8 mouse cellular contexts compared by ENCODE assay signal in the genomic region with DNA sequence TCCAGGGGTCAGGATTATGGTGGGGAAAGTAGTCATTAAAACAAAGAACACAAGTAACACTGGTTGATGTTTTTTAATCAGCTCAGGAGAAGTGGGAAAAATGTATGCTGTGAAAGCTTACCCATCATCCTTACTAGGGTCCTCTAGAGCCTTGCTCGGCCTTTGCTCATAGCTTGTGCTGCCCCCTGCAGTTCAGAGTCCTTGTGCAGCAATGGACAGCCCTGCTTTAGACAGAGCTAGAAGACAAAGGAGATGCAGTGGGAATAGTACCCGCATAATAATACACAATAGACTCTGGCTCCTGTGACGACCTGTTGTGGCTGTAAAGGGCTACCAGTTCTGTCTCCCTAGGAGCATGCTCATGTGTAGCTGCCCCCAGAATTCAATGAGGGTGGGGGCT.
DNase-seq lines count a peak whose midpoint lies in the region; ATAC-seq and TF ChIP-seq lines count a peak whose summit lies in the region.

No protein-coding gene starts in this region.

- no peak for TF ChIP-seq POLR2A in cerebellum, adult 2 months (IDR thresholded peaks at IDR 0.05; ENCODE audit: borderline replicate concordance, insufficient read depth, low read length)

- WGBS in cerebellum, adult 2 months = 8% methylated on average over 3 of the region's 3 CpGs
- 21% methylated on average over 3 of the region's 3 CpGs for WGBS in forebrain, embryonic 15.5 days
- WGBS in midbrain, postnatal 0 days = 29% methylated on average over 3 of the region's 3 CpGs

- TF ChIP-seq CTCF in cerebellum, adult 2 months (IDR thresholded peaks at IDR 0.05; ENCODE audit: borderline replicate concordance, insufficient read depth, low read depth, low read length) = peak; percentile 20; the same call in 1 of the 2 replicates
- peak; percentile 60 for TF ChIP-seq CTCF in midbrain, postnatal 0 days (IDR thresholded peaks at IDR 0.05)

- no peaks in the 10 kb centered on the region for H3K27me3 ChIP-seq in cerebellum, adult 2 months (ENCODE audit: control insufficient read depth, insufficient read depth, low read length)
- no peaks in the 10 kb centered on the region for H3K27me3 ChIP-seq in forebrain, embryonic 15.5 days
- H3K27me3 ChIP-seq in midbrain, postnatal 0 days (ENCODE audit: insufficient read depth, low read length) = no peaks in the 10 kb centered on the region

- no peak for DNase-seq in cerebellum, adult 2 months
- DNase-seq in cerebellum, adult 8-10 months = no peak
- peak; percentile 6 for DNase-seq in right cerebral cortex, adult 18-20 months
- no peak for DNase-seq in right cerebral cortex, postnatal 25 days
- DNase-seq in left cerebral cortex, postnatal 14 days (ENCODE audit: low spot score in 2 of 2) = peak; percentile 15 to 20
- peak; percentile 58 for DNase-seq in midbrain, postnatal 0 days (ENCODE audit: low spot score)
- DNase-seq in spleen, postnatal 36 days (ENCODE audit: low spot score in 2 of 2) = no peak

- no peaks in the 10 kb centered on the region for H3K36me3 ChIP-seq in forebrain, embryonic 15.5 days
- no peaks in the 10 kb centered on the region for H3K36me3 ChIP-seq in midbrain, postnatal 0 days (ENCODE audit: insufficient read depth, low read length)

- peak; percentile 70; the same call in 1 of the 2 replicates for ATAC-seq in forebrain, embryonic 15.5 days (replicated peaks)
- ATAC-seq in midbrain, postnatal 0 days (ENCODE audit: low FRiP score) = no peak

- H3K9me3 ChIP-seq in forebrain, embryonic 15.5 days = no peaks in the 10 kb centered on the region
- no peaks in the 10 kb centered on the region for H3K9me3 ChIP-seq in midbrain, postnatal 0 days (ENCODE audit: low read length)

- no peak overlapping the region for H3K27ac ChIP-seq in cerebellum, adult 2 months (ENCODE audit: insufficient read depth, low read length)
- H3K27ac ChIP-seq in forebrain, embryonic 15.5 days (replicated peaks) = no peak overlapping the region
- no peak overlapping the region for H3K27ac ChIP-seq in midbrain, postnatal 0 days (ENCODE audit: low read depth, low read length)

- H3K4me1 ChIP-seq in cerebellum, adult 2 months (ENCODE audit: control insufficient read depth, insufficient read depth, low read length) = no peaks in the 10 kb centered on the region
- H3K4me1 ChIP-seq in forebrain, embryonic 15.5 days = no peaks in the 10 kb centered on the region
- no peaks in the 10 kb centered on the region for H3K4me1 ChIP-seq in midbrain, postnatal 0 days (ENCODE audit: insufficient read depth, low read length)

- H3K9ac ChIP-seq in forebrain, embryonic 15.5 days (replicated peaks) = no peak overlapping the region
- no peak overlapping the region for H3K9ac ChIP-seq in midbrain, postnatal 0 days (replicated peaks; ENCODE audit: low read length, poor library complexity, severe bottlenecking)

- H3K4me3 ChIP-seq in cerebellum, adult 2 months (replicated peaks; ENCODE audit: insufficient read depth, low read depth, low read length) = no peak overlapping the region
- no peak overlapping the region for H3K4me3 ChIP-seq in forebrain, embryonic 15.5 days
- no peak overlapping the region for H3K4me3 ChIP-seq in midbrain, postnatal 0 days (ENCODE audit: low read depth, low read length)

- intact Hi-C loops in left cerebral cortex, postnatal 14 days (cut with DNase I) = no loop called here

- H3K4me2 ChIP-seq in forebrain, embryonic 15.5 days (replicated peaks) = no peak overlapping the region
- H3K4me2 ChIP-seq in midbrain, postnatal 0 days (ENCODE audit: low read depth, low read length, poor library complexity, severe bottlenecking) = no peak overlapping the region

Comparison
In these comparisons a context has a peak if more than half of its experiments do, and no peak if none do; other contexts are left out.
1. DNase-seq: peak in right cerebral cortex, adult 18-20 months (single experiment), left cerebral cortex, postnatal 14 days (2 of 2) and midbrain, postnatal 0 days (single experiment); none in cerebellum, adult 2 months (0 of 2), cerebellum, adult 8-10 months (single experiment), right cerebral cortex, postnatal 25 days (single experiment) and spleen, postnatal 36 days (0 of 2).